Mouse (Mus musculus): Measurements from ENCODE around the gene Tgfb1i1. TPM values are rescaled to one million over a fixed set of nuclear protein-coding genes. Genes with fewer than 3 reads are reported as not detected.

Tgfb1i1 gene
- 93.6 and 96.8 TPM in 2 replicates for polyA plus RNA-seq (2012; rRNA removed)

GRCm38 (mm10) chr7:128246496-128247391 lies at the start of gene Tgfb1i1:
Gene Tgfb1i1, plus strand, starts transcription at chr7:128246812.

GRCm38 (mm10) chr7:128206152-128206551 lies 40.5 kb upstream of the Tgfb1i1 start, which contains the start of gene Cox6a2:
Gene Cox6a2, minus strand, starts transcription at chr7:128206387.

GRCm38 (mm10) chr7:128236856-128237592 lies 9.6 kb upstream of the Tgfb1i1 start, which contains the start of gene Armc5:
Gene Armc5, plus strand, starts transcription at chr7:128237342.

GRCm38 (mm10) chr7:128237927-128238778 lies 8.5 kb upstream of the Tgfb1i1 start, which contains the start of gene 9130023H24Rik:
Gene 9130023H24Rik, minus strand, starts transcription at chr7:128238031.

GRCm38 (mm10) chr7:128265411-128265810 lies 18.8 kb downstream of the Tgfb1i1 start, which contains the start of gene Slc5a2:
Gene Slc5a2, plus strand, starts transcription at chr7:128265657.

GRCm38 (mm10) chr7:128297617-128298480 lies 51.2 kb downstream of the Tgfb1i1 start, which contains the start of gene BC017158:
Gene BC017158, minus strand, starts transcription at chr7:128298170.

Other genes with a start within 250 kb of the Tgfb1i1 start
- gene Trim72, start 242.9 kb upstream of the Tgfb1i1 start, polyA plus RNA-seq (2012; rRNA removed) = 4.5 and 4.9 TPM in 2 replicates
- 1.7 and 3.5 TPM in 2 replicates for gene Itgam, start 184.2 kb upstream of the Tgfb1i1 start, polyA plus RNA-seq (2012; rRNA removed)
- not detected in 2 replicates for gene Gm49368, start 184.1 kb upstream of the Tgfb1i1 start, polyA plus RNA-seq (2012; rRNA removed)
- 0.73 and 1.2 TPM in 2 replicates for gene Itgax, start 117.3 kb upstream of the Tgfb1i1 start, polyA plus RNA-seq (2012; rRNA removed)
- gene Itgad, start 92.4 kb upstream of the Tgfb1i1 start, polyA plus RNA-seq (2012; rRNA removed) = 0.14 TPM in 1 of 2 replicates, not detected in the other
- gene Cox6a2, start 40.4 kb upstream of the Tgfb1i1 start, polyA plus RNA-seq (2012; rRNA removed) = 37.8 and 45.1 TPM in 2 replicates
- gene Armc5, start 9.5 kb upstream of the Tgfb1i1 start, polyA plus RNA-seq (2012; rRNA removed) = 17.6 and 23.9 TPM in 2 replicates
- gene 9130023H24Rik, start 8.8 kb upstream of the Tgfb1i1 start, polyA plus RNA-seq (2012; rRNA removed) = 0.51 and 0.58 TPM in 2 replicates
- gene Slc5a2, start 18.8 kb downstream of the Tgfb1i1 start, polyA plus RNA-seq (2012; rRNA removed) = 0.09 and 0.13 TPM in 2 replicates
- gene BC017158, start 51.4 kb downstream of the Tgfb1i1 start, polyA plus RNA-seq (2012; rRNA removed) = 23.2 and 25.4 TPM in 2 replicates
- 6.9 and 9.9 TPM in 2 replicates for gene Rgs10, start 171.9 kb downstream of the Tgfb1i1 start, polyA plus RNA-seq (2012; rRNA removed)
- 6.2 and 6.8 TPM in 2 replicates for gene Tial1, start 214.9 kb downstream of the Tgfb1i1 start, polyA plus RNA-seq (2012; rRNA removed)